Mouse (Mus musculus) right cerebral cortex, postnatal 14 days (tissue): Measurements from ENCODE around the gene Ankrd13b.

ENCODE experiments used
- DNase-seq: peaks from one replicate; pipeline ENCODE4 v3.0.0; 2022

Ankrd13b gene

GRCm38 (mm10) chr11:77456866-77457265, 32.6 kb downstream of the Ankrd13b start:
- no peak for DNase-seq

DNA sequence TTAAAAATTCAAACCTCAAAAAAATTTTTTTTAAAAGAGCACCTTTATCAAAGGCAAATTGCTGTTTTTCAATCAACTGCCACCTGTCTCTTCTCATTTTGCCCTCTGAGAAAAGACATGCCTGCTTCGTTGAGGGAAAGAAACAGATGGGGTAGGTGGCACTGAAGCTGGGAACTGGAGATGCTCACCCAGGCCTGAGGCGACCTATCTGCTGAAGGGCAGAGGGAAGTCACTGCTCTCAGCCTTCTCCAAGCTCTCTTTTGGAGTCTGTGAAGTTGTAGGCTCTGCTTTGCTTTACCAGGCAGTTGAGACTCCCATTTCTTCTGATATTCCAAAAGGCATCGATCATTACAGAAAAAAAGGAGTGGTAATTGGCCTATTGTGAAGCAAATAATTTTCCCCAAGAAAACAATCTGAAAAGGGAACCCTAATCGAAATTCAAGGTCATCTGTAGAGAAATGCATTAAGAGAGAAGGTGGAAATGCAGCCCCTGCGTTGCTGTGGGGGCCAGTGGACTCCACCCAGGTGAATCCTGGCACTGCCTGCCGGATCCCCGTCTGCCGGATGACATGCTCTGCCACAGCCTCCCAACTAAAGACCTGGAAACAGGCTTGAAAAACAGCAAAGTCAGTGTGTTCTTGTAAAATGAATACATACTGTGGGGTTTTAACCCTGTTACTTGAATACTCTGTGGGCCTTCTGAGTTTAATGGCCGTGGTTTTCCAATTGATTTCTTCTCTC, 33.5 kb downstream of the Ankrd13b start:
- no peak for DNase-seq

- DNase-seq: no peak
These were observed 36.1 kb downstream of the Ankrd13b start for GRCm38 (mm10) chr11:77453388-77453787.

DNA sequence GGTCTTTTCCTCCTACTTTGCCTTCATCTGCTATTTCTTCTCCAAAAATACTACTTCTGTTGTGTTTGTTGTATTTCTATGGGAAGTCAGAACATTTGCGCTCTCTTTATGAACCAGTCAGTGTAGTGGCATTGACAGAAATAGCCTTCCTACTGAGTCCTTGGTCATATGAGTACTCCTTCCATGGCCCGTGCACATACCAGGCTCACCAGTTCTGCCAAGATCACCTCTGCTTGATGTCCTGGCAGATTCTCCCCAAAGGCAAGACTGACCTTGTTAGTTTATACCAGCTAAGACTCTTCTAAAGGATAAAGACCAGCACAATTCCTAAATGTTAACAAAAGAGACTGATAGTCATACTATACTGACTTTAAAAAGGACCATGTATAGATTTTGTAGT, 37.8 kb downstream of the Ankrd13b start:
- no peak for DNase-seq

DNA sequence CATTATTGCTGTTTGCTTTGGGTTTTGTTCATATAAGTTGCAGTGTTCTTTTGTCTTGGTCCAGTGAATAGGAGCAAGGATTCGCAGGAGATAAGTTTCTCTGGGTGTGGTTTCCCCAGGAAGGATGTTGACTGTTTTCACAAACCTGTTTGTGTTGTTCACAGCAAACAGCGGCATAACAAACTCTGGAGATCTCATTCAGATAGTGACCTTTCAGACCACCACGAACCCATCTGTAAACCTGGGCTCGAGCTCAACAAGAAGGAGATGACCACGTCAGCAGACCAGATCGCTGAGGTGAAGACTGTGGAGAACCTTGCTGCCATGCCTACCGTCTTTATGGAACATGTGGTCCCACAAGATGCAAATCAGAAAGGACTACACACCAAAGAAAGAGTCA, 40.3 kb downstream of the Ankrd13b start:
- no peak for DNase-seq

GRCm38 (mm10) chr11:77446628-77447041, 42.8 kb downstream of the Ankrd13b start:
- no peak for DNase-seq

- DNase-seq: no peak
These were observed 44.5 kb downstream of the Ankrd13b start for GRCm38 (mm10) chr11:77444939-77445338.

- DNase-seq: no peak
These were observed 47.0 kb downstream of the Ankrd13b start for GRCm38 (mm10) chr11:77442186-77443170.

DNA sequence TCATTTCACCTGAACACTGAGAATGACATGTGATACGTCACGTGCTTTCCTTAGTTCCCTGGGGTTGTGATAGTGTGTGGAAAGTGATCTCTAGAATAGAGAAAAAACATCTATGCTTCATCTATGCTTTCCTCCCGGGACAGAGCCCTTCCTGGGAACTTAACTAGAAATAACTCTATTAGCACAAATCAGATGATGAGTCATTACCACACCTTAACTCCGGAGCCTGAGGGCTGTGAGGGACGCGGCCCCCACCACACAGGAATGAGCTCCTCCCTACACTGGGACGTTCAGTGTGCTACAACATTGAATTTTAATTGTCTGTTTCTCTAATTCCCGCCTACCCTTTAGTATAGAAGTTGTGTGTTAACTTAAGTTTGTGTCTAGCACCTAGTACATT, 48.5 kb downstream of the Ankrd13b start:
- DNase-seq: no peak

DNA sequence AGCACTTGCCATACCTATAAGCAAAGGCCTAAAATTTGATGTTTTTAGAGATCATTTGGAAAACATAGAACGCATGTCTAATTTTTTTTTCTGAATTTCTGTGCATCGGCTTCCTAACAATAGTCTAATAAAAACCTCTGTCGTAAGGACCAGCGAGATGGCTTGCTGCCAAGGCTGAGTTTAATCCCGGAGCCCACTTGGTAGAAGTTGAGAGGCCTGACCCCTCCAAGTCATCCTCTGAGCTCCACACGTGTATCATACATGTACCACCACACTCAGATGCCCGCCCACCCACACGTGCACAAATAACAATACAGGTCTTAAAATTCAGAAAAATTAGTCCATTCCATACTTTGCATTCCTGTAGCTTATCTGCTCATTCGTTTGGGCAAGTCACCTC, 49.4 kb downstream of the Ankrd13b start:
- DNase-seq: no peak

- DNase-seq: no peak
These were observed 52.5 kb downstream of the Ankrd13b start for GRCm38 (mm10) chr11:77437026-77437425.

GRCm38 (mm10) chr11:77428446-77428845, 61.0 kb downstream of the Ankrd13b start:
- no peak for DNase-seq

GRCm38 (mm10) chr11:77423175-77423859, 66.2 kb downstream of the Ankrd13b start:
- no peak for DNase-seq
